Mouse (Mus musculus) hindbrain, embryonic 13.5 days (tissue): Measurements from ENCODE around the gene Pclo. TPM values are rescaled to one million over a fixed set of nuclear protein-coding genes. Genes with fewer than 3 reads are reported as not detected.
"Not testable (repeated sequence)": the region's sequence is repeated elsewhere in the genome, so short reads cannot be mapped to it uniquely, and the experiment has no call there.

Experiments used
- ATAC-seq: fragments of 200-750 bp; cut with Nextera tagmentation; 2 replicates; pipeline ENCODE4 v1.8.0; 2017; ENCODE audit warnings: moderate TSS enrichment; ENCODE audit not compliant: low FRiP score
- H3K27ac ChIP-seq: fragments of 300-500 bp; sonication (generic); 2 replicates; pipeline ENCODE4 v1.5.1; 2015; ENCODE audit warnings: inconsistent platforms, mild to moderate bottlenecking, moderate library complexity
- H3K27me3 ChIP-seq: fragments of 300-500 bp; sonication (generic); 2 replicates; pipeline ENCODE4 v1.6.1; 2015; ENCODE audit warnings: mild to moderate bottlenecking, inconsistent platforms
- H3K36me3 ChIP-seq: fragments of 300-500 bp; sonication (generic); 2 replicates; pipeline ENCODE4 v1.6.1; 2015; ENCODE audit warnings: mild to moderate bottlenecking, inconsistent platforms
- H3K4me1 ChIP-seq: fragments of 300-500 bp; sonication (generic); replicated peaks from 2 replicates; pipeline ENCODE4 v1.6.1; 2015; ENCODE audit warnings: inconsistent platforms
- H3K4me2 ChIP-seq: fragments of 300-500 bp; sonication (generic); 2 replicates; pipeline ENCODE4 v1.6.1; 2015; ENCODE audit warnings: inconsistent platforms, mild to moderate bottlenecking, moderate library complexity
- H3K4me3 ChIP-seq: fragments of 300-500 bp; sonication (generic); 2 replicates; pipeline ENCODE4 v1.5.1; 2015; ENCODE audit warnings: mild to moderate bottlenecking, inconsistent platforms
- H3K9ac ChIP-seq: fragments of 300-500 bp; sonication (generic); 2 replicates; pipeline ENCODE4 v1.6.1; 2015; ENCODE audit warnings: mild to moderate bottlenecking, inconsistent platforms
- H3K9me3 ChIP-seq: fragments of 300-500 bp; sonication (generic); 2 replicates; pipeline ENCODE4 v1.6.1; 2016; ENCODE audit warnings: inconsistent platforms
- WGBS: fragments of 180-500 bp; shearing (Covaris S2); methylation state at CpG from one replicate; pipeline ENCODE4 v1.1.7; 2015; 5-methylcytosine and 5-hydroxymethylcytosine counted together
- polyA plus RNA-seq: library from polyadenylated mRNA; unstranded; fragments of >200 nt; fragmentation: Nextera tagmentation; extraction: Ambion mirVana; gene quantifications from 2 replicates; pipeline ENCODE4 v1.2.1, GENCODE M21; 2015

Pclo gene
- polyA plus RNA-seq, 1 experiment from 2014 or later, result 9.3 TPM

GRCm38 (mm10) chr5:14853650-14854049 is 338.9 kb downstream of the Pclo start:
- no peaks in the 10 kb centered on the region for H3K9me3 ChIP-seq
- no peak overlapping the region for H3K4me3 ChIP-seq
- no peaks in the 10 kb centered on the region for H3K27me3 ChIP-seq
- no peak overlapping the region for H3K4me2 ChIP-seq
- no peaks in the 10 kb centered on the region for H3K36me3 ChIP-seq
- H3K27ac ChIP-seq, result no peak overlapping the region
- H3K4me1 ChIP-seq, result no peaks in the 10 kb centered on the region
- no peak for ATAC-seq
- no peak overlapping the region for H3K9ac ChIP-seq

- not testable (repeated sequence) for H3K4me3 ChIP-seq, H3K4me1 ChIP-seq, ATAC-seq, H3K27ac ChIP-seq, H3K4me2 ChIP-seq, H3K27me3 ChIP-seq, H3K36me3 ChIP-seq, H3K9me3 ChIP-seq, H3K9ac ChIP-seq
- 87% methylated on average over 2 of the region's 2 CpGs for WGBS
Measured at GRCm38 (mm10) chr5:14885291-14885690, 370.6 kb downstream of the Pclo start.

GRCm38 (mm10) chr5:14892242-14892641 is 377.5 kb downstream of the Pclo start:
- no peak for ATAC-seq
- 81% methylated on average over 3 of the region's 3 CpGs for WGBS

GRCm38 (mm10) chr5:14903539-14903938 is 388.8 kb downstream of the Pclo start:
- H3K4me2 ChIP-seq, H3K27ac ChIP-seq, H3K4me3 ChIP-seq, H3K27me3 ChIP-seq, H3K36me3 ChIP-seq, ATAC-seq, H3K4me1 ChIP-seq, H3K9ac ChIP-seq: not testable (repeated sequence)
- H3K9me3 ChIP-seq, result peaks cover 16% of the 10 kb centered on the region
- 19% methylated on average over 3 of the region's 3 CpGs for WGBS

More at GRCm38 (mm10) chr5:14892242-14892641, 377.5 kb downstream of the Pclo start:
- Histone ChIP-seq H3K27me3 (no peaks in the 10 kb centered on the region), H3K9me3 (no peaks in the 10 kb centered on the region), H3K4me1 (no peaks in the 10 kb centered on the region), H3K36me3 (no peaks in the 10 kb centered on the region), H3K4me3 (no peak overlapping the region), H3K9ac (no peak overlapping the region), H3K4me2 (no peak overlapping the region), H3K27ac (no peak overlapping the region)
